Mouse (Mus musculus): ENCODE results near the gene Nudt6. TPM values are rescaled to one million over a fixed set of nuclear protein-coding genes. Genes with fewer than 3 reads are reported as not detected.
A peak's percentile ranks its signal among the peaks of the same experiment; 100 is the strongest.

The Nudt6 gene
- polyA plus RNA-seq (2016; fragmentation: Nextera tagmentation; extraction: Ambion mirVana): 3.7 and 5.1 TPM in 2 replicates

GRCm38 (mm10) chr3:37420072-37420471 is at the start of gene Nudt6:
Nudt6 (minus strand) TSS chr3:37420211.
- peak within 1 kb of the TSS; percentile 87 for H3K9ac ChIP-seq
- peak within 1 kb of the TSS; percentile 92 for H3K4me2 ChIP-seq (replicated peaks)
- peak within 1 kb of the TSS; percentile 97 for H3K4me3 ChIP-seq
- 0 out of 2 replicates have a peak, but pooled peaks cover 1% of the 10 kb centered on the region for H3K36me3 ChIP-seq
- peak; percentile 90 for ATAC-seq (ENCODE audit: low FRiP score, low read depth)
- no peaks in the 10 kb centered on the region for H3K27me3 ChIP-seq (replicated peaks)
- under 1% methylated on average over 50 of the region's 50 CpGs for WGBS
- peaks cover 13% of the 10 kb centered on the region for H3K4me1 ChIP-seq
- H3K27ac ChIP-seq: peak within 1 kb of the TSS; percentile 79
- no peaks in the 10 kb centered on the region for H3K9me3 ChIP-seq

- Histone ChIP-seq H3K4me1 (no peaks in the 10 kb centered on the region), H3K36me3 (no peaks in the 10 kb centered on the region), H3K9ac (no peak overlapping the region), H3K4me2 (replicated peaks) (no peak overlapping the region), H3K9me3 (no peaks in the 10 kb centered on the region), H3K27me3 (replicated peaks) (no peaks in the 10 kb centered on the region), H3K27ac (no peak overlapping the region), H3K4me3 (no peak overlapping the region)
- 87% methylated on average over 4 of the region's 4 CpGs for WGBS
- no peak for ATAC-seq (ENCODE audit: low FRiP score, low read depth)
These were observed 49.3 kb upstream of the Nudt6 start for GRCm38 (mm10) chr3:37469353-37469752.

- Histone ChIP-seq H3K4me3 (no peak overlapping the region), H3K27ac (no peak overlapping the region), H3K4me1 (no peaks in the 10 kb centered on the region), H3K4me2 (replicated peaks) (no peak overlapping the region), H3K36me3 (no peaks in the 10 kb centered on the region), H3K9me3 (no peaks in the 10 kb centered on the region), H3K27me3 (replicated peaks) (no peaks in the 10 kb centered on the region), H3K9ac (no peak overlapping the region)
- WGBS: 93% methylated on average over 2 of the region's 2 CpGs
- no peak for ATAC-seq (ENCODE audit: low FRiP score, low read depth)
These were observed 48.2 kb upstream of the Nudt6 start for GRCm38 (mm10) chr3:37468170-37468569.

- no peaks in the 10 kb centered on the region for H3K27me3 ChIP-seq (replicated peaks)
- ATAC-seq (ENCODE audit: low FRiP score, low read depth): no peak
- no peak overlapping the region for H3K27ac ChIP-seq
- H3K9me3 ChIP-seq: no peaks in the 10 kb centered on the region
- no peaks in the 10 kb centered on the region for H3K36me3 ChIP-seq
- H3K4me2 ChIP-seq (replicated peaks): no peak overlapping the region
- 91% methylated on average over 1 of the region's 1 CpGs for WGBS
- no peak overlapping the region for H3K9ac ChIP-seq
- H3K4me3 ChIP-seq: no peak overlapping the region
- no peaks in the 10 kb centered on the region for H3K4me1 ChIP-seq
These were observed 36.0 kb upstream of the Nudt6 start for GRCm38 (mm10) chr3:37455992-37456391.

- no peak overlapping the region for H3K4me3 ChIP-seq
- no peak overlapping the region for H3K4me2 ChIP-seq (replicated peaks)
- H3K9ac ChIP-seq: no peak overlapping the region
- WGBS: 88% methylated on average over 2 of the region's 2 CpGs
- peaks cover 15% of the 10 kb centered on the region for H3K36me3 ChIP-seq
- no peak for ATAC-seq (ENCODE audit: low FRiP score, low read depth)
- no peaks in the 10 kb centered on the region for H3K9me3 ChIP-seq
- no peaks in the 10 kb centered on the region for H3K27me3 ChIP-seq (replicated peaks)
- no peak overlapping the region for H3K27ac ChIP-seq
- no peaks in the 10 kb centered on the region for H3K4me1 ChIP-seq
These were observed 23.4 kb upstream of the Nudt6 start for GRCm38 (mm10) chr3:37443409-37443808.

- Histone ChIP-seq H3K27ac (no peak overlapping the region), H3K4me3 (no peak overlapping the region), H3K9me3 (no peaks in the 10 kb centered on the region), H3K9ac (no peak overlapping the region), H3K36me3 (peaks cover 22% of the 10 kb centered on the region), H3K4me1 (no peaks in the 10 kb centered on the region), H3K27me3 (replicated peaks) (no peaks in the 10 kb centered on the region), H3K4me2 (replicated peaks) (no peak overlapping the region)
- WGBS: 100% methylated on average over 1 of the region's 1 CpGs
- no peak for ATAC-seq (ENCODE audit: low FRiP score, low read depth)
These were observed 19.8 kb upstream of the Nudt6 start for GRCm38 (mm10) chr3:37439770-37440169.

GRCm38 (mm10) chr3:37430359-37430758 is 10.3 kb upstream of the Nudt6 start:
- peaks cover 21% of the 10 kb centered on the region for H3K36me3 ChIP-seq
- no peak overlapping the region for H3K4me2 ChIP-seq (replicated peaks)
- H3K4me3 ChIP-seq: no peak overlapping the region
- H3K27ac ChIP-seq: no peak overlapping the region
- no peaks in the 10 kb centered on the region for H3K27me3 ChIP-seq (replicated peaks)
- H3K9me3 ChIP-seq: no peaks in the 10 kb centered on the region
- no peaks in the 10 kb centered on the region for H3K4me1 ChIP-seq
- H3K9ac ChIP-seq: no peak overlapping the region
- no peak for ATAC-seq (ENCODE audit: low FRiP score, low read depth)

- Histone ChIP-seq H3K4me3 (no peak overlapping the region), H3K36me3 (peaks cover 13% of the 10 kb centered on the region), H3K27ac (no peak overlapping the region), H3K4me1 (peaks cover 5% of the 10 kb centered on the region), H3K9ac (no peak overlapping the region), H3K4me2 (replicated peaks) (no peak overlapping the region), H3K9me3 (no peaks in the 10 kb centered on the region), H3K27me3 (replicated peaks) (no peaks in the 10 kb centered on the region)
- 93% methylated on average over 3 of the region's 3 CpGs for WGBS
- ATAC-seq (ENCODE audit: low FRiP score, low read depth): no peak
These were observed 6.1 kb upstream of the Nudt6 start for GRCm38 (mm10) chr3:37426069-37426468.

GRCm38 (mm10) chr3:37421179-37421578 is 1.2 kb upstream of the Nudt6 start:
- ATAC-seq (ENCODE audit: low FRiP score, low read depth): no peak
- peaks cover 13% of the 10 kb centered on the region for H3K4me1 ChIP-seq
- H3K27ac ChIP-seq: no peak overlapping the region
- no peaks in the 10 kb centered on the region for H3K9me3 ChIP-seq
- H3K4me2 ChIP-seq (replicated peaks): peak overlapping the region; percentile 92
- peak overlapping the region; percentile 97 for H3K4me3 ChIP-seq
- 12% methylated on average over 3 of the region's 3 CpGs for WGBS
- peaks cover 9% of the 10 kb centered on the region for H3K36me3 ChIP-seq
- H3K27me3 ChIP-seq (replicated peaks): no peaks in the 10 kb centered on the region
- peak overlapping the region; percentile 87 for H3K9ac ChIP-seq

GRCm38 (mm10) chr3:37420641-37421040 is 630 bp upstream of the Nudt6 start:
- under 1% methylated on average over 24 of the region's 24 CpGs for WGBS
- H3K36me3 ChIP-seq: 0 out of 2 replicates have a peak, but pooled peaks cover 6% of the 10 kb centered on the region
- no peaks in the 10 kb centered on the region for H3K9me3 ChIP-seq
- peak overlapping the region; percentile 87 for H3K9ac ChIP-seq
- peaks cover 13% of the 10 kb centered on the region for H3K4me1 ChIP-seq
- no peak for ATAC-seq (ENCODE audit: low FRiP score, low read depth)
- H3K4me2 ChIP-seq (replicated peaks): peak overlapping the region; percentile 92
- H3K27ac ChIP-seq: peak overlapping the region; percentile 79; the same call in 1 of the 2 replicates
- H3K4me3 ChIP-seq: peak overlapping the region; percentile 97
- no peaks in the 10 kb centered on the region for H3K27me3 ChIP-seq (replicated peaks)

GRCm38 (mm10) chr3:37419458-37419991 is 486 bp downstream of the Nudt6 start, which contains the start of gene Spata5:
Spata5 (plus strand) TSS chr3:37419896.
- peak within 1 kb of the TSS; percentile 87 for H3K9ac ChIP-seq
- peak within 1 kb of the TSS; percentile 79 for H3K27ac ChIP-seq
- WGBS: 1% methylated on average over 47 of the region's 50 CpGs

GRCm38 (mm10) chr3:37418961-37419457 is 1.0 kb downstream of the Nudt6 start:
- H3K27me3 ChIP-seq (replicated peaks): no peaks in the 10 kb centered on the region
- H3K9ac ChIP-seq: peak overlapping the region; percentile 65
- peaks cover 13% of the 10 kb centered on the region for H3K4me1 ChIP-seq
- no peaks in the 10 kb centered on the region for H3K36me3 ChIP-seq
- under 1% methylated on average over 30 of the region's 30 CpGs for WGBS
- H3K9me3 ChIP-seq: no peaks in the 10 kb centered on the region
- peak overlapping the region; percentile 97 for H3K4me3 ChIP-seq
- H3K27ac ChIP-seq: peak overlapping the region; percentile 15; the same call in 1 of the 2 replicates
- peak overlapping the region; percentile 78 for H3K4me2 ChIP-seq (replicated peaks)
- ATAC-seq (ENCODE audit: low FRiP score, low read depth): no peak

More at GRCm38 (mm10) chr3:37419458-37419991, 486 bp downstream of the Nudt6 start, which contains the start of gene Spata5:
- H3K4me1 ChIP-seq: peaks cover 13% of the 10 kb centered on the region
- H3K4me3 ChIP-seq: peak within 1 kb of the TSS; percentile 97
- no peaks in the 10 kb centered on the region for H3K9me3 ChIP-seq
- peak; percentile 97 for ATAC-seq (ENCODE audit: low FRiP score, low read depth)
- no peaks in the 10 kb centered on the region for H3K27me3 ChIP-seq (replicated peaks)
- H3K4me2 ChIP-seq (replicated peaks): peak within 1 kb of the TSS; percentile 92
- H3K36me3 ChIP-seq: no peaks in the 10 kb centered on the region

- H3K4me3 ChIP-seq: no peak overlapping the region
- no peaks in the 10 kb centered on the region for H3K9me3 ChIP-seq
- no peak for ATAC-seq (ENCODE audit: low FRiP score, low read depth)
- no peaks in the 10 kb centered on the region for H3K27me3 ChIP-seq (replicated peaks)
- no peaks in the 10 kb centered on the region for H3K36me3 ChIP-seq
- WGBS: 82% methylated on average over 5 of the region's 5 CpGs
- H3K9ac ChIP-seq: no peak overlapping the region; the same call in 1 of the 2 replicates
- peaks cover 13% of the 10 kb centered on the region for H3K4me1 ChIP-seq
- peak overlapping the region; percentile 78 for H3K4me2 ChIP-seq (replicated peaks)
- no peak overlapping the region for H3K27ac ChIP-seq
These were observed 1.7 kb downstream of the Nudt6 start for GRCm38 (mm10) chr3:37418341-37418740.
